Mouse (Mus musculus) v-Abl transformed pro-B cells (cell line): ENCODE results near the gene Rassf5.

Experiments
- in situ Hi-C, 2 experiments: fragments of 400-800 bp; cut with MboI; formaldehyde crosslinking; loops; one replicate each; pipeline ENCODE4 v1.15.1; 2025; ENCODE audit not compliant: unreplicated experiment in 2 of 2

Gene Rassf5

GRCm38 (mm10) chr1:131218933-131219332 is 26.1 kb downstream of the Rassf5 start:
- in situ Hi-C loops = no loop called here

DNA sequence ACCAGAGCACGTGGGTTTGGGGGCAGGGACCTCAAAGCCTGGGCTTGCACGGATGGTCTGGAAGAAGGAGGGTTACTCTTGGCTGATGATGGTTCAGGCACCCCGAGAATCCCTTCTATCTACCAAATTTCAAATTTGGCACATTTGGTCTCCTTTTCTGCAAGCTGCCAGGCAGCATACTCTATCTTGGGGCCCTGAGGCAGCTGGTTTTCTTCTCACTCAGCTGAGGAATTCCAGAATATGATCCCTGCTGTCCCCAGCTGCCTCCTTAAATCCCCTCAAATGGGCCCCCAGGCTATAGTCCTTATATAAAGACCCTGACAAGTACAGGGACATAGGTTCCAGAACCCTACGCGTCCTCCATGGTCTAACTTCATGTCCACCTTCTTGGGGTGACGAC is 31.7 kb downstream of the Rassf5 start:
- in situ Hi-C loops = no loop called here

DNA sequence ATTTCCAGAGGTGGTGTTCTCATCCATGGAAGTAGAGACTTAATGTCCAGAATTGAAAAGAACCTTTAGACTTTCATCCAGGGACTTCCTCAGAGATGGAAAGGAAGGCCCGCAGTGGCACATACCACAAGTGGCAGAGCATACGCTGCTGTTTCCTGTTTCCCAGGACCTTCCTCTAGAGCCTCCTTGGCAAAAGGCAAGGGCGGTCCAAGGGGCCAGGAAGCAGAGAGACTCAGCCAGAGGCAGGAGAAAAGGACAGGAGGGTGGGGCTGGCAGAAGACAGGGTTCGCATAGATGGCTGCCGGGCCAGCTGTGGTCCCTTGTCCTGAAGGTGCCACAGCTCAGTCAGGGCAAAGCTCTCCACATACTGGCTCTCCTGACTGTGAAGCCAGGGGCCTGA is 32.1 kb downstream of the Rassf5 start:
- in situ Hi-C loops = no loop called here

DNA sequence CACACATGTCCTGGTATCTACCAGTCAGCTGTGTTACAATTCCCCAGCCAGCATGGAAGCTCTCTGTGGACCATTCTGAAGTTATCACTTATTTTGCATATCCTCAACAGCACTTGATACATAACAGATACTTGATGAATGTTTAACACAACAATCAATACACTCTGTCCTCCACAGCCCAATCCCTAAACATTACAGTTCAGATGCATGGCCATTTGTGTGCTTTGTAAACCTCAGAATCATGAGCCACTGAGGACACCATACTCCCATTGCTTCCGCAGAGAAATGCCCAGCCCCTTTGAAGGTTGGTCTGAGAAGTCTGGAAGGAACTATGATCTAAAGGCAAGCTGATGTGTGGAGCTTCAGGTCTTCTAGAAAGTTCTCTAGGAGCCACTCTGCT is 33.4 kb downstream of the Rassf5 start:
- in situ Hi-C loops = no loop called here

- in situ Hi-C loops = no loop called here
Observed at GRCm38 (mm10) chr1:131209971-131210426, 35.1 kb downstream of the Rassf5 start.

DNA sequence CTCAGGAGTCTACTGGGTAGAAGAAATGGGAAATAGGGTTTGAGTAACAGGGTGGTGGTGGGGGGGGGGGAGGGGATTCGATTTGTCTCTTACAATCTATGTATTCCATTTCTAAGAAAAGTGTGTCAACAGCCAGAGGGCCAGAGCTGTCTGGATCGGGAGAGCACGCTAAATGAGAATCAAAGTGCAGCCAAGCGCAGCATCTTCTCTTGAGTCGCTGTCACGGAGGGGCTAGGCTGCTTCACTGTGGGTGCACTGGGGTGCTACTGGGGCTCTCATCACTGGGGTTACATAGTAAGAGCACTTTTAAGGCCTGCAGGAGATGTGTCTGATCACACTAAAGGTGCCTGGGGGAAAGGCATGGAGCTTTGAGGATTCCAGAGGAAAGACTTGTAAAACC is 36.3 kb downstream of the Rassf5 start:
- in situ Hi-C loops = no loop called here

GRCm38 (mm10) chr1:131208081-131208480 is 37.0 kb downstream of the Rassf5 start:
- in situ Hi-C loops = no loop called here

DNA sequence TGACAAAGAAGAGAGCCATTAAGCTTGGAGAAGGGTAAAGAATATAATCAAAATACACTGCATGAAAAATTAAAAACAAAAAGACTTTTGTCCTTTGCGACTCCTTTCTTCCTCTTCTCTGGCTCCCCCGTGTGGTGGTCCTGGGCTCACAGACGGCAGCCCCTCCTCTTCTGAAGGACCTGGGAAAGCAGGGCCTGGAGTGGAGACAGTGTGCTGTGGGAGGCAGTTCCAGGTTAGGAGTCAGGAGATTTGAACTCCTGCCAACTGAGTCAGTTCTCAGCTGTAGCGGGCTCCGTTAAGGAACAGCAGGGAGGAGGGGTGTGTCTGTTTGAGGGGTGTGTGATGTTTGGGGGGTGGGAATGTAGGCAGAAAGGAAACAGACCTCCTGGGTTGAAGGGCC is 37.5 kb downstream of the Rassf5 start:
- in situ Hi-C loops = no loop called here

DNA sequence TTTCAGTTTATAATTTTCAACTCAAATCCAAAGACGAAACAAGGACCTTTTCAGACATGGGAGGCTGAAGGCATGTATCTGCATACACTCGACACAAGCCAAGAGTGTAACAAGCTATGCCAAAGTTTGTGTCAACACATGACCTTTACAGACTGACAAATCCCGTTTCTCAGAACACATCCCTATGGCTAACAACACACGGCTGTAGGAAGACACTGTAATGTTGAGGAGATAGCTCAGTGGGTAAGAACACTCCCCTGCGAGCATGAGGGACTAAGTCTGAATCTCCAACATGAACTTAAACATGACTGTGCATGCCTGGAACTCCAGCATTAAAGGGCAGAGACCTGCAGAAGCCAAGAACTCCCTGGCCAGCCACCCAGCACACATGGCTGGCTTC is 38.7 kb downstream of the Rassf5 start:
- in situ Hi-C loops = no loop called here

DNA sequence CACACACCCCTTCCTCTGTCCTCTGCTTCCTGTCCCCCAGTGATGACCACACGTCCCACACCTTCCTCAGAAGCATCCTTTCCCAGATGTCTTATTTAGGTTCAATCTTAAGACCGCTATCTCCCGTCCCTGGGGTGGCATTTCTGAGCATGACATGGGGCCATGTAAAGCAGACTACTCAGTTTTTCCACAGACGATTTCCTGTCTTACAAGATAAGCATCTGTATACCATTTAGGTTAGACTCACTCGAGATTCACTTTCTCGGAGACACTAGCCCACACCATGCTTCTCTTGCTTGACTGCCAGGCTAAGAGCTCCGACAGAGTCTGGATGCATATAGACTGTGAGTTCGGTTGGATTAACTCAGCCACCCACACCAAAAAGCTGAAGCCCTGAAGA is 40.6 kb downstream of the Rassf5 start:
- in situ Hi-C loops = no loop called here

GRCm38 (mm10) chr1:131201391-131201790 is 43.7 kb downstream of the Rassf5 start:
- in situ Hi-C loops = no loop called here

- in situ Hi-C loops = no loop called here
Observed at GRCm38 (mm10) chr1:131200588-131200987, 44.5 kb downstream of the Rassf5 start.

DNA sequence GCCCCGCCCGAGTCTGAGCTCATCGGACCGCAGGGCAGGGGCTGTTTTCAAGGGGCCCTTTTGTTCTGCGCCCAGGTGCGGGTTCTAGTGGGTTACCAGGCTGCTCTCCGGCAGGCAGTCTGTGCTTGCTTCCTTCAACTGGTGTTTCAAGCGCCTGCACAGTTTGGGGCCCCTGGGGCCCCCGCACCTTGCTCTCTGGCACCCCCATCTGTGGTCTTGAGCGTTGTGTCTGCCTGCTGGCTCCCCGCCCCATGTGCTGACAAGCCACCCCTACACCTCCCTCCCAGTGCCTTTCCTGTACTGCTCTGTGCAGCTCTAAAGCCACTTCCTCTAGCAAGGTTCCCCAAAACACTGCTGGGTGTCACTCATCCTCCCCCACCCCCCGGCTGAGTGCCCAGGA is 45.1 kb downstream of the Rassf5 start:
- in situ Hi-C loops = no loop called here

DNA sequence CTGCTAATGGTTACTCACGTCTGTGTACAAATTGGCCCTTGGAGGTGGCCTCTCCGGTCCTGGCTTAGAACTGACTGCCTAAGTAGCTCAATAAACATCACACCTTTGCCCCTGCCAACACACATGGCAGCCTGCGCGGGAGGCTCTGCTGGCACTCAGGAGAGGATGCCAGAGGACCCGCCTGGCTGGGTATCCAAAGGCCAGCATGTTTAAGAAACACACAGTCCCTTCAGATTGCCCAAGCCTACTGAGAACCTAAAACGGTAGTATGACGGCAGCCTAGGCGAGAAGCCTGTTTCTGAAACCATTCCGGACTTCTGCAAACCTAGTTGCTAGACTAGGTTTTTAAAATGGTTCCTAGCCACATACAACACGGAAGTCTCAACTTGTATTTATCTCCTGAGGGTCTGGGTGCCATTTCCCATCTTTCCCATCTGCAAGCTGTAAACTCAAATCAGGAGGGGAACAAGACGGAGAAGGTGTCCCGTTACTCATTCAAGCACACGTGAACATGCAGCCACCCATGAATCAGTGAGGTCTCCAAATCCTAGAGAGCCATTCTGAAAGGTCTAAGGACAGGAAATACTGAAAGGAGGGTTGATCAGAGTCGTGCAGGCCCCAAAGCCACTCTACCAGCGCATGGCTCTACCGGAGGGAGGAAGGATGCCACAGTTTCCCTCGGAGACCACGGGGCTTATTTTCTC is 45.8 kb downstream of the Rassf5 start:
- in situ Hi-C loops = no loop called here

DNA sequence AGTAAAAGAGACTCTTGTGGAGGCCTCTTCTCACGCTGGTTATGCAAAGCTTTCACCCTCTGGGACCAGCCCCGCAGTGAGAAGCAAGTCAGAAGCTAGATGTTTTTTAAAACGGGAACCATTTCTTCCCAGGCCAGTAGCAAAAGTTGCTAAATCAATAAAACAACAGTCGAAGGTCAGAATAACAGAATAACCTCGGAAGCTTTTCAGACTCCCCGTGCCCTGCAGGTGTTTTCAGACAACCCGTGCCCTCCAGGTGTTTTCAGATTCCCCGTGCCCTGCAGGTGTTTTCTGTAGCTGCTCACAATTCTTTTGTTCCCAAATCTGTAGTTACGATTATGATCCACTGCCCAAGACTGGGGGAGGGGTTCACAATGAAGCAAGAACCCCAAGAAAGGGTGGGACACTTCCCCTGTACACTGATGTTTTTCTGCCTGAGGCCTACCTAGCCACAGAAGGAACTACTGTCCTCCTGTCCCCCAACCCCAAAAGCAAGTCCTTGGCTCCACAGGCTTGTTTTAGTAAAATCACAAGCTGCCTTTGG is 46.6 kb downstream of the Rassf5 start:
- in situ Hi-C loops = no loop called here

GRCm38 (mm10) chr1:131196107-131196506 is 49.0 kb downstream of the Rassf5 start:
- in situ Hi-C loops = no loop called here

DNA sequence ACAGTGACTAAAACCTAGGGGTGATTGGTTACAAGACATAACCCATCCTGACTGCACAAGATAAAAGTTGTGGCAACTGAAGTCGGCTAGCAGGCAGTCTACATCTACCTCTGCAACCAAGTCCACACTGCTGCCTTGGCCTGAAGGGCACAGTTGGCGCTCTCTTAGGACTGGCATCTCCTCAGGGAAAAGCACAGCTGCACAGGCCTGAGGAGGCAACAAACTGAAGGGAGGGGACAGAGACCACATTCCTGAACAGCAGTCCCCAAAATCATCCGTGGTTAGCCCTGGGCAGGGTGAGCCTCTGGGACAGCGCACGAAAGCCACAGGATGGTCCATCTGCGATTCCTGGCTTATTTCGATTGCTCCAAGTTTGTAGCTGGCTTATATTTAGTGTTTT is 49.4 kb downstream of the Rassf5 start:
- in situ Hi-C loops = no loop called here

GRCm38 (mm10) chr1:131193746-131194145 is 51.3 kb downstream of the Rassf5 start:
- in situ Hi-C loops = no loop called here

DNA sequence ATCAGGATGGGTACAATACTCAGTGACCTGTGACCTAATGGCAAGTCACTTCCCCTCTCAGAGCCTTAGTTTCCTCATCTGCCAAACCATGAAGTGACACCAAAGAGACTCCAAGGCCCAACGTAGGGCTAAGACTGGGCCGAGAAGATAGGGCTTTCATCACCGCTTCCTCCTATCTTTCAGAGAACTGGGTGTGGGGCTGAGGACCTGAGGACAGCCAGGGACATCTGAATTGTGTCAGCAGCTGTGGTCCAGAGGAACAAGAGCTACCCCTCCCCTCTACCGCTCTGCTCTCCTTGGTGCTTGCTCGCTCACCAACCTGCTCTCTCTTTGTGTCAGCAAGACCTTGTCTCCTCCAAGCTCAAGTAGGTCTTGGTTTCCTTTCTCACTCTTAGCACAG is 56.4 kb downstream of the Rassf5 start:
- in situ Hi-C loops = loop anchor here in 1 of 2 experiments (10.0 kb wide), 1 partner anchor 56 kb away; the partner anchor contains the start of gene Rassf5

GRCm38 (mm10) chr1:131187856-131188255 is 57.2 kb downstream of the Rassf5 start:
- in situ Hi-C loops = loop anchor here in 1 of 2 experiments (10.0 kb wide), 1 partner anchor 57 kb away; the partner anchor contains the start of gene Rassf5

- in situ Hi-C loops = loop anchor here in 1 of 2 experiments (10.0 kb wide), 1 partner anchor 58 kb away; the partner anchor contains the start of gene Rassf5
Observed at GRCm38 (mm10) chr1:131186995-131187394, 58.1 kb downstream of the Rassf5 start.

GRCm38 (mm10) chr1:131185821-131186506 is 59.1 kb downstream of the Rassf5 start:
- in situ Hi-C loops = loop anchor here in 1 of 2 experiments (10.0 kb wide), 1 partner anchor 59 kb away; the partner anchor contains the start of gene Rassf5
